Mouse (Mus musculus): ENCODE results near the gene Eml6. TPM values are rescaled to one million over a fixed set of nuclear protein-coding genes. Genes with fewer than 3 reads are reported as not detected.
"Not testable (repeated sequence)": the region's sequence is repeated elsewhere in the genome, so short reads cannot be mapped to it uniquely, and the experiment has no call there.

The Eml6 gene
- polyA plus RNA-seq, 1 experiment, result 2.5 TPM

DNA sequence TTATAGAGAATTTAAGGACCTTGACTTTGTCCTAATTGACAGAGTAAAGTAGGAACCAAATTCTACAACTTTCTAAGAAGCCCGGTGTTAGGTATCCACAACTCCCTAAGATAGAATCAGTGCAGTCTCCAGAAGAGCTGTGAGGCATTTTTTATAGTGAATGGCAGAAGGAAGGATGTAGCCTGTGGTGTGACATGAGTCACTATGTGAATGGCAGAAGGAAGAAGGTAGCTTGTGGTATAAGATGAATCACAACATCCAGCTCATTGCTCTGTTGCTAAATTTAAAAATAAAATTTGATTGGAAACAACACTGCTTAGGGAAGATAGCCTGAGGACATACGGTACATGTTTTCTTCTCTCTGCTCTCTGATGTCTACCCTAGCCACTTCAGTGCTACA lies 146.2 kb downstream of the Eml6 start:
- no peaks in the 10 kb centered on the region for H3K27me3 ChIP-seq (replicated peaks; ENCODE audit: control insufficient read depth, insufficient read depth, low read length)
- 82% methylated on average over 2 of the region's 2 CpGs for WGBS
- H3K4me1 ChIP-seq (ENCODE audit: control insufficient read depth, insufficient read depth, low read length), result no peaks in the 10 kb centered on the region
- TF ChIP-seq CTCF (conservative IDR thresholded peaks at IDR 0.05; ENCODE audit: insufficient read depth, insufficient read length, low read depth, low read length) (no peak), POLR2A (IDR thresholded peaks at IDR 0.05; ENCODE audit: low read depth, low read length) (no peak)
- no peaks in the 10 kb centered on the region for H3K36me3 ChIP-seq (ENCODE audit: control insufficient read depth, insufficient read depth, low read length)
- no peak overlapping the region for H3K4me3 ChIP-seq (ENCODE audit: insufficient read depth, low read depth, low read length)
- H3K27ac ChIP-seq (ENCODE audit: insufficient read depth, low read depth, low read length), result no peak overlapping the region
- no peak for DNase-seq

DNA sequence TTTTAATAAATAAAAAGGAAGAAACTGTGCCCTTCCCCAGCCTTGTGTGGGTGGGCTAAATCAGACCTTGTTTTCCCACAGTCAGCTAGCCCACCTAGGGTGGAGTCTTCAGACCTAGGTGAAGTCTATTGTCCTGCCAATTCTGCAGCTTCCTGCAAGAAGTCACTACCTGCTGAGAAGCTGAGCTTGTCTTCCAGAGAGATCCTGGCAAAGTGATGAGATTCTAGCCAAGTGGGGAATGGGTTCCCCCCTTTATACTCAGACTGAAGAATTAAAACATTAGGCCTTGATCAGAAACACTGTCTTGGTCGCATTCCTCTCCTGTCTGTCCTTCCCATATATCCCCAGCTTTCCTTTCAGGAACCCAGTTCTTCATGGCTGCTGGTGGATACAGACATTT lies 147.9 kb downstream of the Eml6 start:
- Histone ChIP-seq H3K4me3 (ENCODE audit: insufficient read depth, low read depth, low read length) (no peak overlapping the region), H3K36me3 (ENCODE audit: control insufficient read depth, insufficient read depth, low read length) (no peaks in the 10 kb centered on the region), H3K27me3 (replicated peaks; ENCODE audit: control insufficient read depth, insufficient read depth, low read length) (no peaks in the 10 kb centered on the region), H3K4me1 (ENCODE audit: control insufficient read depth, insufficient read depth, low read length) (no peaks in the 10 kb centered on the region), H3K27ac (ENCODE audit: insufficient read depth, low read depth, low read length) (no peak overlapping the region)
- WGBS, result 95% methylated on average over 1 of the region's 1 CpGs
- TF ChIP-seq POLR2A (IDR thresholded peaks at IDR 0.05; ENCODE audit: low read depth, low read length), result no peak
- no peak for DNase-seq

DNA sequence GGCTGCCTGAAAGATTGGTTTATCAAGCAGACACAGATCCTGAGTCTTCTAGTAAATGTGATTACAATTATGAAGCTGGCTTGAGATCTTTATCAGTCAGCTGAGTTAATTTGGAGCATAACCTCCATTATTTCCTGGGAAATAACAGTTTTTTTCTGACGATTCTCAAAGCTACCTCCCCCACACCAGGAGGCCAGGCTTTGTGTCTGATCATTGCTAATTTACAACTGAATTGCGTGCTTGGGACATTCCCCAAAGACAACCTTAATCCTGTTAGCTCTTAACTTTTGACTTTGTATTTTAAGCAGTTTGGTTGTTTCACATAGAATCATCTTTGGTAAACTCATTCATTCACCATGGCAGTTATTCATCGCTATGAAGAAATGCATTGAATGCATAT lies 148.6 kb downstream of the Eml6 start:
- TF ChIP-seq CTCF (conservative IDR thresholded peaks at IDR 0.05; ENCODE audit: insufficient read depth, insufficient read length, low read depth, low read length) (no peak), POLR2A (IDR thresholded peaks at IDR 0.05; ENCODE audit: low read depth, low read length) (no peak)
- Histone ChIP-seq H3K4me3 (ENCODE audit: insufficient read depth, low read depth, low read length) (no peak overlapping the region), H3K36me3 (ENCODE audit: control insufficient read depth, insufficient read depth, low read length) (no peaks in the 10 kb centered on the region), H3K4me1 (ENCODE audit: control insufficient read depth, insufficient read depth, low read length) (no peaks in the 10 kb centered on the region), H3K27me3 (replicated peaks; ENCODE audit: control insufficient read depth, insufficient read depth, low read length) (no peaks in the 10 kb centered on the region), H3K27ac (ENCODE audit: insufficient read depth, low read depth, low read length) (no peak overlapping the region)
- no peak for DNase-seq
- 72% methylated on average over 3 of the region's 3 CpGs for WGBS

DNA sequence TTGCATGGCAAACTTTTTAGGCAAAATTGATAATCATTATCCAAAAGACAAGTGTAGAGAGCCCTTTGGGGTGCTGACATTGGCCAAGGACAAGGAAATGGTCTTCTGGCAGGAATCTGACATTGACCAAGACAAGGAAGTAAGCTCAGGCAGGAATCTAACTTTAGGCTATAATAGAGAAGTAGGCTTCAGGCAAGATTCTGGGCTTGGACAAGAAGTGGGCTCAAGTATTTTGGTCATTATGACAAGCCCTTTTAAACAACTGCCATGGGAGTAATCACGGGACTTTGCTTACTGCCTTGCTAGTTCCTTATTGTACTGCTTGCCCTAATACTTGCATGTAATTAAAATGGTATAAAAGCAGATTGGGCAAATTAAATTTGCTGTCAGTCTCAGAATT lies 151.1 kb downstream of the Eml6 start:
- DNase-seq, result peak; percentile 3
- not testable (repeated sequence) for H3K36me3 ChIP-seq (ENCODE audit: control insufficient read depth, insufficient read depth, low read length); H3K4me1 ChIP-seq (ENCODE audit: control insufficient read depth, insufficient read depth, low read length); H3K4me3 ChIP-seq (ENCODE audit: insufficient read depth, low read depth, low read length); H3K27ac ChIP-seq (ENCODE audit: insufficient read depth, low read depth, low read length); H3K27me3 ChIP-seq (replicated peaks; ENCODE audit: control insufficient read depth, insufficient read depth, low read length)
- 82% methylated on average over 1 of the region's 1 CpGs for WGBS

DNA sequence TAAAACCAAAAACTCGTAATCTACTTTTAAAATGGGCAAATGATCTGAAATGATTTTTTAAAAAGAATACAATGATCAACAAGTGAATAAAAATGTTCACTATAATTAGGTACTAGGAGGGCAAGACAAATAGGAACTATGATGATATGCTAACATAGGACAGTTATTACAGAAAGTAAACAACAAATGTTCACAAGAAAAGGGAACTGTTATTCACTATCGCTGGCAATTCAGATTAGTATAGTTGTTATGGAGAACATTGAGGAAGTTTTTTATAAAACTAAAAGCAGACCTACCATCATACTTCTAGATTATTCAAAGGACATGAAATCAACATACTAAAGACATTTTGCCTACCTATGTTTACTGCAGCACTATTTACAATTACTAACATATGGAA lies 155.7 kb downstream of the Eml6 start:
- no peak for DNase-seq
- Histone ChIP-seq H3K27ac (ENCODE audit: insufficient read depth, low read depth, low read length) (no peak overlapping the region), H3K4me3 (ENCODE audit: insufficient read depth, low read depth, low read length) (no peak overlapping the region), H3K4me1 (ENCODE audit: control insufficient read depth, insufficient read depth, low read length) (no peaks in the 10 kb centered on the region), H3K27me3 (replicated peaks; ENCODE audit: control insufficient read depth, insufficient read depth, low read length) (no peaks in the 10 kb centered on the region), H3K36me3 (ENCODE audit: control insufficient read depth, insufficient read depth, low read length) (no peaks in the 10 kb centered on the region)
- WGBS, result 91% methylated on average over 2 of the region's 2 CpGs
- TF ChIP-seq CTCF (conservative IDR thresholded peaks at IDR 0.05; ENCODE audit: insufficient read depth, insufficient read length, low read depth, low read length) (no peak), POLR2A (IDR thresholded peaks at IDR 0.05; ENCODE audit: low read depth, low read length) (no peak)

DNA sequence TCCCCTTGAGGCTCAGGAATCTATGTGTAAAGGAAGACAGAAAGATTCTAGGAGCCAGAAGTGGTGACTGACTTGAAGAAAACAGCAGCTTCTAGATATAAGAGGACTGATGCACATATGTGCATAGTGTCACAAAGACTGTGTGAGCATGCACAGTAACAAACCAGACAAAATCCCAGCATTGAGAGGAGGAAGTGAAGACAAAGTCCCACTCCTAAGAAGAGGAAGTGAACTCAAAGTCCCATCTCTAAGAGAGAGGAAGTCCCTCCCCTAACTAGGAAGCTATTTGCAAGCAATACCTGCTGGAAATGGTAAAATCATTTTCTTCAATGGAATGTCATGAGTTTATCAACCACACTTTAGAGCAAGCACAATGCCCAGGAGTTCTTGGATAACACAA lies 161.6 kb downstream of the Eml6 start:
- Histone ChIP-seq H3K27ac (ENCODE audit: insufficient read depth, low read depth, low read length) (no peak overlapping the region), H3K4me3 (ENCODE audit: insufficient read depth, low read depth, low read length) (no peak overlapping the region), H3K27me3 (replicated peaks; ENCODE audit: control insufficient read depth, insufficient read depth, low read length) (no peaks in the 10 kb centered on the region), H3K36me3 (ENCODE audit: control insufficient read depth, insufficient read depth, low read length) (no peaks in the 10 kb centered on the region), H3K4me1 (ENCODE audit: control insufficient read depth, insufficient read depth, low read length) (no peaks in the 10 kb centered on the region)
- DNase-seq, result no peak
- TF ChIP-seq POLR2A (IDR thresholded peaks at IDR 0.05; ENCODE audit: low read depth, low read length), result no peak
- TF ChIP-seq CTCF (conservative IDR thresholded peaks at IDR 0.05; ENCODE audit: insufficient read depth, insufficient read length, low read depth, low read length), result no peak

DNA sequence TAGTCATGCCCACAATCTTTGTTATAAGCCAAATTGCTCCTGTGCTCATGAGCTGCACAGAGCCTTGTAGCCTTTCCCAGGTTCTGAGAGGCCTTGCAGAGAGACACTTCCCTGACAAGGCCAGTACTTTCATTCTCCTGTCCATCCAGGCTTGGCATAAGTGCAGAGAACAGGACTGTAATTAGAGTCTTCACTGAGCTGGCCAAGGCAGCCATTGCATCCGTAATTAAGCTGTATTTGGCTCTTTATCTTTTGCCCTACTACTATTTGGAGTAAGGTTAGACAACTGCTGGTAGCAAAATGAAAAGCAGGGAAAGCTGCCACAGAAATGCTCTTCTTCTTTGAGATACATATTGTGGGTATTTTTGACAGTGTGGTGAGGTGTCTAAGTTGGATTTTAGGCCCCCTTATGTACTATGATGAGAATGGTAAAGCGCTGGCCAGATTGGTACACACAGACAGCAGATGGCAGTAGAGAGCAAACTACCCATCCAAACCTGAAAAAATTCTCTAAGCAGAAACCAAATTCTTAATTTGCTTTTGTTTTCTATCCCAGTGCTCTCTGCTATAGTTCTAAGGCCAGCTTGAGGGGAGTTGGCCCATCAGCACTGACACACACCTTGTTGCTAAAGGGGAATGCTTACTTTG lies 164.0 kb downstream of the Eml6 start:
- Histone ChIP-seq H3K36me3 (ENCODE audit: control insufficient read depth, insufficient read depth, low read length) (no peaks in the 10 kb centered on the region), H3K4me1 (ENCODE audit: control insufficient read depth, insufficient read depth, low read length) (no peaks in the 10 kb centered on the region), H3K27ac (ENCODE audit: insufficient read depth, low read depth, low read length) (no peak overlapping the region), H3K4me3 (ENCODE audit: insufficient read depth, low read depth, low read length) (no peak overlapping the region), H3K27me3 (replicated peaks; ENCODE audit: control insufficient read depth, insufficient read depth, low read length) (no peaks in the 10 kb centered on the region)
- TF ChIP-seq POLR2A (IDR thresholded peaks at IDR 0.05; ENCODE audit: low read depth, low read length) (no peak), CTCF (conservative IDR thresholded peaks at IDR 0.05; ENCODE audit: insufficient read depth, insufficient read length, low read depth, low read length) (peak; percentile 30; the same call in 1 of the 2 replicates)
- 50% methylated on average over 2 of the region's 2 CpGs for WGBS
- peak; percentile 17 for DNase-seq

DNA sequence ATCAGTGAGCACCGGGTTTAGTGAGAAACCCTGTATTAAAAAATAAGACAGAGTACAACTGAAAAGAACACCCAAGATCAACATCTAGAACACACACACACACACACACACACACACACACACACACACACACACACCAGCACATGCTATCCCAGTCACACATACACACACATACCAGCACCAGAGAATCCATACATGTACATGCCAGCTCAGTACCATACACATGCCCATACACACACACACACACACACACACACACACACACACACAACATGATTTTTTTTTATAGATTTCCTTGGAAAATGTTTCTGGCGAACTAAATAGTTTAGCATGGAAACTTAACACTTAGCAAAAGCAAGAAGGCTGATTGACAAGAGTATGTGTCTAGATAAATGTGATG lies 164.8 kb downstream of the Eml6 start:
- H3K36me3 ChIP-seq (ENCODE audit: control insufficient read depth, insufficient read depth, low read length), result no peaks in the 10 kb centered on the region
- no peak overlapping the region for H3K4me3 ChIP-seq (ENCODE audit: insufficient read depth, low read depth, low read length)
- no peaks in the 10 kb centered on the region for H3K27me3 ChIP-seq (replicated peaks; ENCODE audit: control insufficient read depth, insufficient read depth, low read length)
- 90% methylated on average over 2 of the region's 2 CpGs for WGBS
- TF ChIP-seq POLR2A (IDR thresholded peaks at IDR 0.05; ENCODE audit: low read depth, low read length) (no peak), CTCF (conservative IDR thresholded peaks at IDR 0.05; ENCODE audit: insufficient read depth, insufficient read length, low read depth, low read length) (no peak)
- DNase-seq, result no peak
- H3K27ac ChIP-seq (ENCODE audit: insufficient read depth, low read depth, low read length), result no peak overlapping the region
- H3K4me1 ChIP-seq (ENCODE audit: control insufficient read depth, insufficient read depth, low read length), result no peaks in the 10 kb centered on the region

Data from kidney, adult 2 months (tissue).